Mouse (Mus musculus) right cerebral cortex, postnatal 25 days (tissue): ENCODE measurements around the gene Olfr770.
"Not testable (repeated sequence)": the region's sequence is repeated elsewhere in the genome, so short reads cannot be mapped to it uniquely, and the experiment has no call there.

ENCODE experiments used
- DNase-seq: peaks from one replicate; pipeline ENCODE4 v3.0.0; 2022

Gene Olfr770

GRCm38 (mm10) chr10:129138898-129139297 is at the start of gene Olfr770:
Gene Olfr770, minus strand, starts transcription at chr10:129138998.
- DNase-seq: no peak

- DNase-seq: not testable (repeated sequence)
Observed at GRCm38 (mm10) chr10:129187319-129187718, 48.5 kb upstream of the Olfr770 start, which contains the start of gene Olfr773. Gene Olfr773, minus strand, starts transcription at chr10:129187419.

GRCm38 (mm10) chr10:129177821-129178220 is 39.0 kb upstream of the Olfr770 start, which contains the start of gene Olfr772:
Gene Olfr772, minus strand, starts transcription at chr10:129177921.
- DNase-seq: not testable (repeated sequence)

GRCm38 (mm10) chr10:129164651-129165050 is 25.9 kb upstream of the Olfr770 start, which contains the start of gene Olfr771:
Gene Olfr771, minus strand, starts transcription at chr10:129164751.
- DNase-seq: no peak

- no peak for DNase-seq
Observed at GRCm38 (mm10) chr10:129117761-129118160, 21.0 kb downstream of the Olfr770 start, which contains the start of gene Olfr769. Gene Olfr769, minus strand, starts transcription at chr10:129117861.

GRCm38 (mm10) chr10:129115146-129115545 is 23.7 kb downstream of the Olfr770 start:
- no peak for DNase-seq

- no peak for DNase-seq
Observed at GRCm38 (mm10) chr10:129101231-129101630, 37.6 kb downstream of the Olfr770 start.

GRCm38 (mm10) chr10:129099275-129099674 is 39.5 kb downstream of the Olfr770 start, which contains the start of gene Olfr768:
Gene Olfr768, minus strand, starts transcription at chr10:129099375.
- no peak for DNase-seq

- DNase-seq: not testable (repeated sequence)
Observed at GRCm38 (mm10) chr10:129082810-129083209, 56.0 kb downstream of the Olfr770 start, which contains the start of gene Olfr767. Gene Olfr767, minus strand, starts transcription at chr10:129082910.
